Mouse (Mus musculus): ENCODE measurements around the gene Olfr1382. TPM values are rescaled to one million over a fixed set of nuclear protein-coding genes. Genes with fewer than 3 reads are reported as not detected.
"Not testable (repeated sequence)": the region's sequence is repeated elsewhere in the genome, so short reads cannot be mapped to it uniquely, and the experiment has no call there.

Olfr1382 gene
- polyA plus RNA-seq (2015; fragmentation: Nextera tagmentation; extraction: Ambion mirVana) = not detected in 2 replicates

- no peak within 1 kb of the TSS for H3K9ac ChIP-seq (ENCODE audit: low read depth, low read length)
- H3K4me3 ChIP-seq (ENCODE audit: low read length) = no peak within 1 kb of the TSS
- no peak within 1 kb of the TSS for H3K4me2 ChIP-seq (ENCODE audit: low read depth, low read length)
- H3K9me3 ChIP-seq (ENCODE audit: control insufficient read depth, low read length) = no peaks in the 10 kb centered on the region
- no peak within 1 kb of the TSS for H3K27ac ChIP-seq (ENCODE audit: low read length)
- no peaks in the 10 kb centered on the region for H3K36me3 ChIP-seq (ENCODE audit: control insufficient read depth, insufficient read depth, low read length)
- 77% methylated on average over 3 of the region's 3 CpGs for WGBS
- H3K4me1 ChIP-seq (ENCODE audit: control insufficient read depth, insufficient read depth, low read length) = no peaks in the 10 kb centered on the region
- no peak for ATAC-seq
- H3K27me3 ChIP-seq (replicated peaks; ENCODE audit: control insufficient read depth, insufficient read depth, low read length) = no peaks in the 10 kb centered on the region
Measured at GRCm38 (mm10) chr11:49527947-49528346, at the start of gene Olfr1382. Olfr1382 (plus strand) TSS chr11:49528247.

DNA sequence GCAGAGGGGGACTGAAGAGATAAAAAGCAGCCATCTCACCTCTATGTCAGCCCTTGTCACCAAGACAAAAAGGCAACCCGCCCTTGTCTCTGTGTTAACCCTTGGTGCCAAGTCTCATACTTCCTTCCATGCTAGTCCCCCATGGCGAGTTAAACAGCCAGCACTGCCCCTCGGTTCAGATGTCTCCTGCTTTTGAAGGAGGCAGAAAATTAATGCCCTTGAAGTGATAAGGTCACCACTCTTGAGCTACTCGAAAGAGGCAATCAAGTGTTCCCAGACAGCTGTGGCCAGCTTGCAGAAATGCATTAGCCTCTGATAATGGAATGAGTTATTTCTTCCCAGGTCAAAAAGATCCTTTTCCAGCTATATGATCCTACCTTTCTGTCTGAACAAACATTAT lies 42.1 kb upstream of the Olfr1382 start:
- 41% methylated on average over 4 of the region's 4 CpGs for WGBS
- no peaks in the 10 kb centered on the region for H3K36me3 ChIP-seq (ENCODE audit: control insufficient read depth, insufficient read depth, low read length)
- no peak overlapping the region for H3K27ac ChIP-seq (ENCODE audit: low read length)
- H3K4me2 ChIP-seq (ENCODE audit: low read depth, low read length) = no peak overlapping the region
- no peak for ATAC-seq
- no peaks in the 10 kb centered on the region for H3K4me1 ChIP-seq (ENCODE audit: control insufficient read depth, insufficient read depth, low read length)
- no peak overlapping the region for H3K4me3 ChIP-seq (ENCODE audit: low read length)
- no peak overlapping the region for H3K9ac ChIP-seq (ENCODE audit: low read depth, low read length)
- no peaks in the 10 kb centered on the region for H3K9me3 ChIP-seq (ENCODE audit: control insufficient read depth, low read length)
- no peaks in the 10 kb centered on the region for H3K27me3 ChIP-seq (replicated peaks; ENCODE audit: control insufficient read depth, insufficient read depth, low read length)

DNA sequence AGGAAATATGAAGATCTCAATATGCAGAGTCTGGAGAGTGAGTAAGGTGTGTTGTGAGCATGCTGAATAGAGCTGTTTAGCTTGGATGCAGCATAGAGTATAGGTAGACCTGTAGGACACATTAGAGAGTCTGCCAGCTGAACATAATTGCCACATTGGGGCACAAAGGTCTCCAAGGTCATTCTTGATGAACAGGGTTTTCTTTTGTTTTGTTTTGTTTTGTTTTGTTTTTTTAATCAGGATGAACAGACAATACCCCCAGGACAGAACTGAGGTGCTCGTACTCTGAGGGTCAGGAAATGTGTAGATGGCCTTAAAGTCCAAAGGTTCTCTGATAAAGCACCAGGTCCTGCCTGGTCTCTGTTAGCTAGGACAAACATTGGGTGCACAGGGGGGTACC lies 39.3 kb upstream of the Olfr1382 start, which contains the start of gene Olfr1385:
Gene Olfr1385 (plus strand): TSS at position 301 of the 400 bp plus-strand sequence.
- not testable (repeated sequence) for H3K4me1 ChIP-seq (ENCODE audit: control insufficient read depth, insufficient read depth, low read length); ATAC-seq; H3K9ac ChIP-seq (ENCODE audit: low read depth, low read length); H3K9me3 ChIP-seq (ENCODE audit: control insufficient read depth, low read length); H3K36me3 ChIP-seq (ENCODE audit: control insufficient read depth, insufficient read depth, low read length); H3K4me2 ChIP-seq (ENCODE audit: low read depth, low read length); H3K27me3 ChIP-seq (replicated peaks; ENCODE audit: control insufficient read depth, insufficient read depth, low read length); H3K27ac ChIP-seq (ENCODE audit: low read length); H3K4me3 ChIP-seq (ENCODE audit: low read length)
- WGBS = 55% methylated on average over 1 of the region's 1 CpGs

DNA sequence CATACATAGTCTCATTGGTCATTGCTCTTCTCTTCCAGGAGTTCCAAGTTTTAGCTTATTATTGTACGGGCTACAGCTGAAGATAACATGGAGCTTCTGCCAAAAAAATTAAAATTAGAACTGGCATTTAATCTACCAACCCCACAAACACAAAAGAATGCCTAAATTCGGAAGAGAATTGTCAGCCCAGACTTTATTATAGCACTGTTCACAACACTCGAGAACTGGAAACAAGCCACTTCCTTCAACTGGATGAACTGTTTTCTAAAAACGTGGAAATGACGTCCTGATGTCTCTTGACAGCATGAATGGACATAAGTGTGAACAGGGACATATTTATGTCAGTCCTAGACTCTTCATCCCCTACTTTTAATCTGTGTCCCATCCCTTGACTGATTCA lies 10.0 kb upstream of the Olfr1382 start:
- Histone ChIP-seq H3K4me1 (ENCODE audit: control insufficient read depth, insufficient read depth, low read length) (no peaks in the 10 kb centered on the region), H3K4me2 (ENCODE audit: low read depth, low read length) (no peak overlapping the region), H3K27me3 (replicated peaks; ENCODE audit: control insufficient read depth, insufficient read depth, low read length) (no peaks in the 10 kb centered on the region), H3K4me3 (ENCODE audit: low read length) (no peak overlapping the region), H3K9ac (ENCODE audit: low read depth, low read length) (no peak overlapping the region), H3K27ac (ENCODE audit: low read length) (no peak overlapping the region), H3K9me3 (ENCODE audit: control insufficient read depth, low read length) (no peaks in the 10 kb centered on the region), H3K36me3 (ENCODE audit: control insufficient read depth, insufficient read depth, low read length) (no peaks in the 10 kb centered on the region)
- ATAC-seq = no peak
- WGBS = 70% methylated on average over 5 of the region's 5 CpGs

DNA sequence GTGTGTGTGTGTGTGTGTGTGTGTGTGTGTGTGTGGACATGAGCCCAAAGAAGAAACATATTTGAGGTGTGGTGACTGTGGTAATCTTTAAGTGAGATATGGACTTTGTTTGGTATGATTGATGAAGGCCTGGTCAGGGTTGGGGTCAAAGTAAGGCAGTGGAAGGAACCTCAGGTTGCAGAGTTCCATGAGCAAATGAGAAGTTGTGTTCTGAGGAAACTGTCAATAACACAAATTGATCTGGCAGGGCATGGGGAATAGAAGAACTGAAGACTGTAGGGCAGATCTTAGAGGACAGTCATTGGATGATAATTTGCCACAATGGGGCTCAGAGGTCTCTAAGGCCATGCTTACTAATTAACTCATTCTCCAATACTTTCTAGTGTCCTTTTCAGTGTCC lies 8.7 kb upstream of the Olfr1382 start, which contains the start of gene Olfr1383:
Gene Olfr1383 (plus strand): TSS at position 301 of the 400 bp plus-strand sequence.
- Histone ChIP-seq H3K27ac (ENCODE audit: low read length) (no peak within 1 kb of the TSS), H3K27me3 (replicated peaks; ENCODE audit: control insufficient read depth, insufficient read depth, low read length) (no peaks in the 10 kb centered on the region), H3K4me3 (ENCODE audit: low read length) (no peak within 1 kb of the TSS), H3K4me1 (ENCODE audit: control insufficient read depth, insufficient read depth, low read length) (no peaks in the 10 kb centered on the region), H3K4me2 (ENCODE audit: low read depth, low read length) (no peak within 1 kb of the TSS), H3K9ac (ENCODE audit: low read depth, low read length) (no peak within 1 kb of the TSS), H3K36me3 (ENCODE audit: control insufficient read depth, insufficient read depth, low read length) (no peaks in the 10 kb centered on the region), H3K9me3 (ENCODE audit: control insufficient read depth, low read length) (no peaks in the 10 kb centered on the region)
- no peak for ATAC-seq

GRCm38 (mm10) chr11:49532761-49533160 lies 4.7 kb downstream of the Olfr1382 start:
- Histone ChIP-seq H3K4me1 (ENCODE audit: control insufficient read depth, insufficient read depth, low read length) (no peaks in the 10 kb centered on the region), H3K4me3 (ENCODE audit: low read length) (no peak overlapping the region), H3K9ac (ENCODE audit: low read depth, low read length) (no peak overlapping the region), H3K4me2 (ENCODE audit: low read depth, low read length) (no peak overlapping the region), H3K27me3 (replicated peaks; ENCODE audit: control insufficient read depth, insufficient read depth, low read length) (no peaks in the 10 kb centered on the region), H3K9me3 (ENCODE audit: control insufficient read depth, low read length) (no peaks in the 10 kb centered on the region), H3K27ac (ENCODE audit: low read length) (no peak overlapping the region), H3K36me3 (ENCODE audit: control insufficient read depth, insufficient read depth, low read length) (no peaks in the 10 kb centered on the region)
- no peak for ATAC-seq

DNA sequence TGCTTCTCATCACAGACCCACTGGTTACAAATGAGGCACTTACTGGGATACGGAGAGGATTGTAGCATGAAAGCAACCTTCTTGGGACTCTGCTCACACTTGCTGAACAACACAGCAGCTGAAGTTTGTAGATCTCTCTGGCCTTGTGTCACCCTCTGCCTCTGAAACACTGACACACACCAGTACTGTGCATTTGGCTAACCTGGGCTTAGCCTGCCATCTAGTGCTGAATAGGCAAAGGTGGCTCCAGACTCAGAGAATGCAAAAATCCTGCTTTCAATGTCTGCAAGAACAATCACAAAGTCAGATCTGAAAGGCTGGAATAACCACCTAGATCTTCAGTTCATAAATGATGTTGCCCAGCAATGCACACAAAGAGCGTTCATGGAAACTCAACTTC lies 8.6 kb downstream of the Olfr1382 start:
- not testable (repeated sequence) for H3K9ac ChIP-seq (ENCODE audit: low read depth, low read length); H3K9me3 ChIP-seq (ENCODE audit: control insufficient read depth, low read length); H3K4me1 ChIP-seq (ENCODE audit: control insufficient read depth, insufficient read depth, low read length); H3K4me3 ChIP-seq (ENCODE audit: low read length); H3K27me3 ChIP-seq (replicated peaks; ENCODE audit: control insufficient read depth, insufficient read depth, low read length); H3K36me3 ChIP-seq (ENCODE audit: control insufficient read depth, insufficient read depth, low read length); ATAC-seq; H3K4me2 ChIP-seq (ENCODE audit: low read depth, low read length); H3K27ac ChIP-seq (ENCODE audit: low read length)
- 75% methylated on average over 2 of the region's 2 CpGs for WGBS

DNA sequence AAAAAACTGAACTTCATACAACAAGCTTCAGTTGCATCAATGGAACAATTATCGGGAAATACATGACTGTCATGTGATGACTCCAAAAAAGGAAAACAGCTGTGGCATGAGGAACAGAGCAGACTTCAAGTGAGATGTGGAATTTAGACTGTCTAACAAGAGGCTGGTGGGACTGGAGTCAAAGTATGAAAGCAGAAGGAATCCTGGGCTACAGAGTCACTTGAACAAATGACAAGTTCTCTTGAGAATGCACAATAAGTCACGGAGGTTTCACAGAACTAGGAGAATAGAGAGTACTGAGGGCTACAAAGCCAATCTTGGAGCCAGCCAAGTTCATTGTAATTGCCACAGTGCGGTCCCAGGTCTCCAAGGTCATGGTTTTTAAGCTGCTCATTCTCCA lies 15.1 kb downstream of the Olfr1382 start, which contains the start of gene Olfr1381:
Gene Olfr1381 (plus strand): TSS at position 301 of the 400 bp plus-strand sequence.
- WGBS = 75% methylated on average over 3 of the region's 3 CpGs
- not testable (repeated sequence) for H3K36me3 ChIP-seq (ENCODE audit: control insufficient read depth, insufficient read depth, low read length); H3K27me3 ChIP-seq (replicated peaks; ENCODE audit: control insufficient read depth, insufficient read depth, low read length); H3K4me2 ChIP-seq (ENCODE audit: low read depth, low read length); H3K4me3 ChIP-seq (ENCODE audit: low read length); H3K27ac ChIP-seq (ENCODE audit: low read length); H3K9ac ChIP-seq (ENCODE audit: low read depth, low read length); ATAC-seq; H3K9me3 ChIP-seq (ENCODE audit: control insufficient read depth, low read length); H3K4me1 ChIP-seq (ENCODE audit: control insufficient read depth, insufficient read depth, low read length)

- WGBS = 64% methylated on average over 3 of the region's 3 CpGs
- not testable (repeated sequence) for H3K9ac ChIP-seq (ENCODE audit: low read depth, low read length); H3K4me2 ChIP-seq (ENCODE audit: low read depth, low read length); H3K4me1 ChIP-seq (ENCODE audit: control insufficient read depth, insufficient read depth, low read length); H3K27me3 ChIP-seq (replicated peaks; ENCODE audit: control insufficient read depth, insufficient read depth, low read length); H3K9me3 ChIP-seq (ENCODE audit: control insufficient read depth, low read length); H3K4me3 ChIP-seq (ENCODE audit: low read length); H3K36me3 ChIP-seq (ENCODE audit: control insufficient read depth, insufficient read depth, low read length); ATAC-seq; H3K27ac ChIP-seq (ENCODE audit: low read length)
Measured at GRCm38 (mm10) chr11:49554033-49554432, 26.0 kb downstream of the Olfr1382 start.

DNA sequence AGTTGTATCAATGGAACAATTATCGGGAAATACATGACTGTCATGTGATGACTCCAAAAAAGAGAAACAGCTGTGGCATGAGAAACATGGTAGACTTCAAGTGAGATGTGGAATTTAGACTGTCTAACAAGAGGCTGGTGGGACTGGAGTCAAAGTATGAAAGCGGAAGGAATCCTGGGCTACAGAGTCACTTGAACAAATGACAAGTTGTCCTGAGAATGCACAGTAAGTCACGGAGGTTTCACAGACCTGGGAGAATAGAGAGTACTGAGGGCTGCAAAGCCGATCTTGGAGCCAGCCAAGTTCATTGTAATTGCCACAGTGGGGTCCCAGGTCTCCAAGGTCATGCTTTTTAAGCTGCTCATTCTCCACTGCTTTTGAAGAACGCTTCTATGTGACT lies 28.5 kb downstream of the Olfr1382 start, which contains the start of gene Olfr1380:
Gene Olfr1380 (plus strand): TSS at position 301 of the 400 bp plus-strand sequence.
- H3K4me1 ChIP-seq (ENCODE audit: control insufficient read depth, insufficient read depth, low read length); H3K36me3 ChIP-seq (ENCODE audit: control insufficient read depth, insufficient read depth, low read length); H3K4me2 ChIP-seq (ENCODE audit: low read depth, low read length); H3K9me3 ChIP-seq (ENCODE audit: control insufficient read depth, low read length); H3K9ac ChIP-seq (ENCODE audit: low read depth, low read length); H3K27me3 ChIP-seq (replicated peaks; ENCODE audit: control insufficient read depth, insufficient read depth, low read length); H3K27ac ChIP-seq (ENCODE audit: low read length); ATAC-seq; H3K4me3 ChIP-seq (ENCODE audit: low read length): not testable (repeated sequence)
- 78% methylated on average over 5 of the region's 5 CpGs for whole genome bisulfite sequencing

All from intestine, embryonic 16.5 days (tissue).